Mouse (Mus musculus): ENCODE results near the gene Fgfr2. TPM values are rescaled to one million over a fixed set of nuclear protein-coding genes. Genes with fewer than 3 reads are reported as not detected.

Fgfr2 gene
- polyA plus RNA-seq, 1 experiment from 2014 or later = 169 TPM

GRCm38 (mm10) chr7:130918260-130918659 lies 2204.9 kb downstream of the Fgfr2 start:
- Histone ChIP-seq H3K4me2 (replicated peaks; ENCODE audit: low read depth, low read length) (no peak overlapping the region), H3K36me3 (ENCODE audit: control insufficient read depth, insufficient read depth, low read length) (peaks cover 3% of the 10 kb centered on the region; the same call in 1 of the 2 replicates), H3K27ac (ENCODE audit: low read length) (no peak overlapping the region), H3K4me3 (ENCODE audit: low read depth, low read length) (no peak overlapping the region), H3K9ac (replicated peaks; ENCODE audit: low read depth, low read length) (no peak overlapping the region), H3K27me3 (ENCODE audit: control insufficient read depth, insufficient read depth, low read length) (no peaks in the 10 kb centered on the region), H3K9me3 (ENCODE audit: control insufficient read depth, low read depth, low read length) (no peaks in the 10 kb centered on the region), H3K4me1 (ENCODE audit: control insufficient read depth, insufficient read depth, low read length) (no peaks in the 10 kb centered on the region)
- ATAC-seq (ENCODE audit: insufficient number of reproducible peaks, insufficient read depth, low FRiP score, low read depth) = no peak
- 67% methylated on average over 2 of the region's 2 CpGs for WGBS

DNA sequence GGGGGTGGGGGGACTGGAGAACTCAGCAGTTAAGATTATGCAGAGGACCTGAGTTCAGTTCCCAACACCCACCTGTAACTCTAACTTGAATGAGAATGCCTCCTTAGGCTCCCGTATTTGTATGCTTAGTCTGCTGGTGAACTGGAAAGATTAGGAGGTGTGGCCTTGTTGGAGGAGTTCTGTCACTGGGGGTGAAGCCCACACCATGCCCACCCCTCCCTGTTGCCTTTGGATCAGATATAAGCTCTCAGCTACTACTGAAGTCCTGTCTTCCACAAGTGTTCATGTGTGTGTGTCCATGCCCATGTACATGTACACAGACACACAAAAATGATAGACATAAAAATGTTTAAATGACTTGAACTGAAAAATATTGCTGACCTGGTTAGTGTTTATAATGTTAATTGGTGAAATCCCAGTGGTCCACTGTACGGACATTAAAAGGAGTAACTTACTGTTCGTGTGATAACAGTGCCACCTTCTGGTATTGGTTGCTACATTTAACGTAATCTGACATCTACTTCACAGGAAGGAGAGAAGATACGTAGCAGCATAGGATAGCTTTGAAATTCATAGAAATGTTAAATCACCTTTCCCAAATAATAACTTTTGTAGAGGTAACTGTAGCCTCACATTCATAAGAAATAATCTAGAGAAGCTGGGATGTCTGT lies 2208.3 kb downstream of the Fgfr2 start:
- WGBS = 47% methylated on average over 5 of the region's 5 CpGs
- Histone ChIP-seq H3K4me1 (ENCODE audit: control insufficient read depth, insufficient read depth, low read length) (no peaks in the 10 kb centered on the region), H3K9me3 (ENCODE audit: control insufficient read depth, low read depth, low read length) (no peaks in the 10 kb centered on the region), H3K36me3 (ENCODE audit: control insufficient read depth, insufficient read depth, low read length) (peaks cover 6% of the 10 kb centered on the region; the same call in 1 of the 2 replicates), H3K4me2 (replicated peaks; ENCODE audit: low read depth, low read length) (no peak overlapping the region), H3K9ac (replicated peaks; ENCODE audit: low read depth, low read length) (no peak overlapping the region), H3K27me3 (ENCODE audit: control insufficient read depth, insufficient read depth, low read length) (no peaks in the 10 kb centered on the region), H3K4me3 (ENCODE audit: low read depth, low read length) (no peak overlapping the region), H3K27ac (ENCODE audit: low read length) (no peak overlapping the region)
- no peak for ATAC-seq (ENCODE audit: insufficient number of reproducible peaks, insufficient read depth, low FRiP score, low read depth)

DNA sequence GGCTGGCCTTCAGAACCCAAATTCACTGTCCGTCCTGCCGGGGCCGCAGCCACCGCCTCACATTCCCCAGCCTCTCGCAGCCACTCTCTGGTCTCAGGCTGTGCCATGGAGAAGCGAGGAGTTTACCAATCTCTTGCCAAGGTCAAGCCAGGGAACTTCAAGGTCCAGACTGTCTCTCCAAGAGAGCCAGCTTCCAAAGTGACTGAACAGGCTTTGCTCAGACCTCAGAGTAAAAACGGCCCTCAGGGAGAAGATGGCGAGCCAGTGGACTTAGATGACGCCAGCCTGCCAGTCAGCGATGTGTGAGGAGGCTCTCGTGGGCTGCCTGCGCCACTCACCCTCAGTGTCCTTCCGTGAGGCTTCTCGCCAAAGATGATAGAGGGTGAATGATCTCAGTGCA lies 2212.3 kb downstream of the Fgfr2 start:
- no peak for ATAC-seq (ENCODE audit: insufficient number of reproducible peaks, insufficient read depth, low FRiP score, low read depth)
- 91% methylated on average over 14 of the region's 14 CpGs for WGBS

DNA sequence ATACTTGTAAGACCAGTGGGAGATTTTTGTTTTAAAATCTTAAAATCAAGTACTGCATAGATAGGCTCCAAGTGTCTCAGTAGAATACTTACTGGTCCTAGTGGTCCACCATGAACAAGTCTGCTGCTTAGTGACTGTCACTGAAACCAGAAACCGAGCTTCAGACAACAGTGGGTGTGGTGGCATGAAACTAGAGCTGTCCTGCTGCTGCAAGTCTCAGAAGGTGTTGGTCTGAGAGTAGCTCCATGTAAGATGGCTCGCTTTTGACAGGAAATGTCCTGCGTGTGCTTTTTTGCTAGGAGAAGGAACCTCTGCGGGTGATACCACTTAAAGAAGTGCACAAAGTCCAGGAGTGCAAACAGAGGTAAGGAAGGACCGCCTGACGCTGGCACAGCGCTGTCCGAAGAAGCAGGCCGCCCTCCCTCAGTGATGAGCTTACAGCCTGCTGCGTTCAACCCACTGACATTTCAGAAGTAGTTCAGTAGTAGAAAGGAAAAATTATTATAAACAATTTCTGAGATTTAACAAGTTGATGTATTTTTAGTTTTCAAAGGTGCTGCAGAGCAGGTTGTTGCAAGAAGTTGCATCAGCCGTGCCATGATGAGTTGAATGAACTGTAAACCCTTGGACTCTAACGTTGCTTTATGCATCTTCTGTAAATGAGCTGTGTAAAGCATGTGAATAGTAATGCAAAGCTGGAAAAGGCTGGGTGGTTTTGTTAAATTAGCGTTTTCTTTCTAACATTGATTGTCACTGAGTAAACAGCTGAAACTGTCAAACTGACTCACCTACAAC lies 2218.4 kb downstream of the Fgfr2 start:
- Histone ChIP-seq H3K36me3 (ENCODE audit: control insufficient read depth, insufficient read depth, low read length) (peaks cover 27% of the 10 kb centered on the region), H3K4me3 (ENCODE audit: low read depth, low read length) (no peak overlapping the region), H3K4me1 (ENCODE audit: control insufficient read depth, insufficient read depth, low read length) (no peaks in the 10 kb centered on the region), H3K4me2 (replicated peaks; ENCODE audit: low read depth, low read length) (no peak overlapping the region), H3K27me3 (ENCODE audit: control insufficient read depth, insufficient read depth, low read length) (no peaks in the 10 kb centered on the region), H3K27ac (ENCODE audit: low read length) (no peak overlapping the region), H3K9me3 (ENCODE audit: control insufficient read depth, low read depth, low read length) (no peaks in the 10 kb centered on the region), H3K9ac (replicated peaks; ENCODE audit: low read depth, low read length) (no peak overlapping the region)
- 81% methylated on average over 13 of the region's 13 CpGs for WGBS
- no peak for ATAC-seq (ENCODE audit: insufficient number of reproducible peaks, insufficient read depth, low FRiP score, low read depth)

More for the DNA sequence above, 2212.3 kb downstream of the Fgfr2 start:
- no peak overlapping the region for H3K4me3 ChIP-seq (ENCODE audit: low read depth, low read length)
- no peak overlapping the region for H3K4me2 ChIP-seq (replicated peaks; ENCODE audit: low read depth, low read length)
- no peak overlapping the region for H3K9ac ChIP-seq (replicated peaks; ENCODE audit: low read depth, low read length)
- H3K27ac ChIP-seq (ENCODE audit: low read length) = no peak overlapping the region
- no peaks in the 10 kb centered on the region for H3K4me1 ChIP-seq (ENCODE audit: control insufficient read depth, insufficient read depth, low read length)
- peaks cover 6% of the 10 kb centered on the region for H3K36me3 ChIP-seq (ENCODE audit: control insufficient read depth, insufficient read depth, low read length)
- no peaks in the 10 kb centered on the region for H3K9me3 ChIP-seq (ENCODE audit: control insufficient read depth, low read depth, low read length)
- H3K27me3 ChIP-seq (ENCODE audit: control insufficient read depth, insufficient read depth, low read length) = no peaks in the 10 kb centered on the region

- Histone ChIP-seq H3K4me1 (ENCODE audit: control insufficient read depth, insufficient read depth, low read length) (no peaks in the 10 kb centered on the region), H3K27me3 (ENCODE audit: control insufficient read depth, insufficient read depth, low read length) (no peaks in the 10 kb centered on the region), H3K9me3 (ENCODE audit: control insufficient read depth, low read depth, low read length) (no peaks in the 10 kb centered on the region), H3K36me3 (ENCODE audit: control insufficient read depth, insufficient read depth, low read length) (peaks cover 27% of the 10 kb centered on the region), H3K4me3 (ENCODE audit: low read depth, low read length) (no peak overlapping the region), H3K27ac (ENCODE audit: low read length) (no peak overlapping the region), H3K4me2 (replicated peaks; ENCODE audit: low read depth, low read length) (no peak overlapping the region), H3K9ac (replicated peaks; ENCODE audit: low read depth, low read length) (no peak overlapping the region)
- WGBS = 81% methylated on average over 16 of the region's 16 CpGs
- no peak for ATAC-seq (ENCODE audit: insufficient number of reproducible peaks, insufficient read depth, low FRiP score, low read depth)
Observed at GRCm38 (mm10) chr7:130903505-130904074, 2219.6 kb downstream of the Fgfr2 start.

GRCm38 (mm10) chr7:130902929-130903328 lies 2220.2 kb downstream of the Fgfr2 start:
- Histone ChIP-seq H3K36me3 (ENCODE audit: control insufficient read depth, insufficient read depth, low read length) (peaks cover 30% of the 10 kb centered on the region), H3K4me3 (ENCODE audit: low read depth, low read length) (no peak overlapping the region), H3K27ac (ENCODE audit: low read length) (no peak overlapping the region), H3K9ac (replicated peaks; ENCODE audit: low read depth, low read length) (no peak overlapping the region), H3K27me3 (ENCODE audit: control insufficient read depth, insufficient read depth, low read length) (no peaks in the 10 kb centered on the region), H3K4me2 (replicated peaks; ENCODE audit: low read depth, low read length) (no peak overlapping the region), H3K4me1 (ENCODE audit: control insufficient read depth, insufficient read depth, low read length) (no peaks in the 10 kb centered on the region), H3K9me3 (ENCODE audit: control insufficient read depth, low read depth, low read length) (no peaks in the 10 kb centered on the region)
- 91% methylated on average over 1 of the region's 1 CpGs for WGBS
- ATAC-seq (ENCODE audit: insufficient number of reproducible peaks, insufficient read depth, low FRiP score, low read depth) = no peak

- H3K4me2 ChIP-seq (replicated peaks; ENCODE audit: low read depth, low read length) = no peak overlapping the region
- ATAC-seq (ENCODE audit: insufficient number of reproducible peaks, insufficient read depth, low FRiP score, low read depth) = no peak
- no peaks in the 10 kb centered on the region for H3K27me3 ChIP-seq (ENCODE audit: control insufficient read depth, insufficient read depth, low read length)
- WGBS = 85% methylated on average over 5 of the region's 5 CpGs
- H3K4me1 ChIP-seq (ENCODE audit: control insufficient read depth, insufficient read depth, low read length) = no peaks in the 10 kb centered on the region
- H3K4me3 ChIP-seq (ENCODE audit: low read depth, low read length) = no peak overlapping the region
- H3K27ac ChIP-seq (ENCODE audit: low read length) = no peak overlapping the region
- H3K36me3 ChIP-seq (ENCODE audit: control insufficient read depth, insufficient read depth, low read length) = peaks cover 30% of the 10 kb centered on the region
- no peak overlapping the region for H3K9ac ChIP-seq (replicated peaks; ENCODE audit: low read depth, low read length)
- H3K9me3 ChIP-seq (ENCODE audit: control insufficient read depth, low read depth, low read length) = no peaks in the 10 kb centered on the region
Observed at GRCm38 (mm10) chr7:130900233-130900848, 2222.8 kb downstream of the Fgfr2 start.

DNA sequence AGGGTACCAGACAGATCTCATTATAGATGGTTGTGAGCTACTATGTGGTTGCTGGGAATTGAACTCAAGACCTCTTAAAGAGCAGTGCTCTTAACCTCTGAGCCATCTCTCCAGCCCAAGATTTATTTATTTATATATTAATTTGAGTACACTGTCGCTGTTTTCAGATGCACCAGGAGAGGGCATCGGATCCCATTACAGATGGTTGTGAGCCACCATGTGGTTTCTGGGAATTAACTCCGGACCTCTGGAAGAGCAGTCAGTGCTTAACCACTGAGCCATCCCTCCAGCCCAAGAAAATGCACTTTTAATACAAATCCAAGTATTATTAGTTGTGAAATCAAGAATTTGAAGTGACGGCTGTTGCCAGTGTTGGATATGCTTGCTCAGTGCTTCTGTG lies 2224.8 kb downstream of the Fgfr2 start:
- 78% methylated on average over 4 of the region's 4 CpGs for WGBS
- ATAC-seq (ENCODE audit: insufficient number of reproducible peaks, insufficient read depth, low FRiP score, low read depth) = no peak
- Histone ChIP-seq H3K4me1 (ENCODE audit: control insufficient read depth, insufficient read depth, low read length) (no peaks in the 10 kb centered on the region), H3K4me3 (ENCODE audit: low read depth, low read length) (no peak overlapping the region), H3K27me3 (ENCODE audit: control insufficient read depth, insufficient read depth, low read length) (no peaks in the 10 kb centered on the region), H3K9me3 (ENCODE audit: control insufficient read depth, low read depth, low read length) (no peaks in the 10 kb centered on the region), H3K36me3 (ENCODE audit: control insufficient read depth, insufficient read depth, low read length) (peaks cover 20% of the 10 kb centered on the region), H3K4me2 (replicated peaks; ENCODE audit: low read depth, low read length) (no peak overlapping the region), H3K9ac (replicated peaks; ENCODE audit: low read depth, low read length) (no peak overlapping the region), H3K27ac (ENCODE audit: low read length) (no peak overlapping the region)

Measured in stomach, embryonic 14.5 days (tissue).